Mouse (Mus musculus): ENCODE data around the gene Agpat3. TPM values are rescaled to one million over a fixed set of nuclear protein-coding genes. Genes with fewer than 3 reads are reported as not detected.

Agpat3 gene
- polyA plus RNA-seq, 1 experiment from 2014 or later = 49.7 TPM

DNA sequence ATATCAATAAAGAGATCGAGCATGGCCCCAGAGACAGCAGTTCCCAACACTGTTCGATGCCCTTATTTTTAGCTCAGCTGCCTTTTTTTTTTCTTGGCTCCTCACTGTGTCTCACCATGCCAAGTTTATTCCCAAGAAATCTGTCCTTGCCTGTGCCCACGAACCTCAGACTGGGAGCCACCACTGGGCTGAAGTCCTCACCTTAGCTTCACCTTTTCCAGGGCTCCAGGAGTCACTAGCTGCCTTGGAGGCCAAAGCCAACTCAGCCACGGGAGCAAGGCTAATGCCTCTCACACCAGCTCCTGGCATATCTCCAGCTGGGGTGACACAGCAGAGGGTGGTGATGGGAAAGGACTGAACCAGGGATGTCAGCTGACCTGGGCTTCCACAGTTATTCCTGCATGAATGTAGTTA is 96.6 kb downstream of the Agpat3 start:
- Histone ChIP-seq H3K9me3 (ENCODE audit: control insufficient read depth, low read length) (no peaks in the 10 kb centered on the region), H3K27ac (ENCODE audit: low read depth, low read length) (no peak overlapping the region), H3K4me3 (ENCODE audit: low read depth, low read length) (no peak overlapping the region), H3K36me3 (ENCODE audit: control insufficient read depth, insufficient read depth, low read length) (no peaks in the 10 kb centered on the region), H3K27me3 (ENCODE audit: control insufficient read depth, insufficient read depth, low read length) (no peaks in the 10 kb centered on the region), H3K4me1 (ENCODE audit: control insufficient read depth, insufficient read depth, low read length) (no peaks in the 10 kb centered on the region), H3K4me2 (ENCODE audit: low read depth) (no peak overlapping the region), H3K9ac (ENCODE audit: low read length) (no peak overlapping the region)
- 80% methylated on average over 4 of the region's 4 CpGs for WGBS
- ATAC-seq (ENCODE audit: insufficient read depth, low FRiP score, low TSS enrichment) (no peak), DNase-seq (ENCODE audit: low spot score) (no peak)

DNA sequence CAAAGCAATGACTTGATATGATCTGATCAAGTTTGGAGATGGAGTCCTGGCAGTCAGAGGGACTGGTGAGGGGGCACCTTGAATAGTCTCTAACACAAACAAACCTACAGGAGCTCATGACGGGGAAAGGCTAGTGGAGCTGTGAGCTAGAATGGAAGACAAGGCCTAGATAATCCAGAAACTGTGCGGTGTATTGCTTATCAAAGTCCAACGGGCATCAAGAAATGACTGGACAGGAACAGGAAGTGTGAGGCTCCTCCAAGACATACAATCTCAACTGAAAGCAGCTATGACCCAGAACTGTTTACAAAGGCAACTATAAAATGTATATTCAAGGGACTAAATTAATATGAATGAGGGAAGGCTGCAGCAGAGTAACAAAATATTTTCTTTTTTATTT is 105.1 kb downstream of the Agpat3 start:
- H3K4me3 ChIP-seq (ENCODE audit: low read depth, low read length) = no peak overlapping the region
- DNase-seq (ENCODE audit: low spot score) (no peak), ATAC-seq (ENCODE audit: insufficient read depth, low FRiP score, low TSS enrichment) (no peak)
- no peaks in the 10 kb centered on the region for H3K36me3 ChIP-seq (ENCODE audit: control insufficient read depth, insufficient read depth, low read length)
- peaks cover 9% of the 10 kb centered on the region for H3K4me1 ChIP-seq (ENCODE audit: control insufficient read depth, insufficient read depth, low read length)
- H3K27ac ChIP-seq (ENCODE audit: low read depth, low read length) = no peak overlapping the region
- H3K9me3 ChIP-seq (ENCODE audit: control insufficient read depth, low read length) = no peaks in the 10 kb centered on the region
- no peak overlapping the region for H3K4me2 ChIP-seq (ENCODE audit: low read depth)
- H3K9ac ChIP-seq (ENCODE audit: low read length) = no peak overlapping the region
- WGBS = 87% methylated on average over 3 of the region's 3 CpGs
- H3K27me3 ChIP-seq (ENCODE audit: control insufficient read depth, insufficient read depth, low read length) = no peaks in the 10 kb centered on the region

DNA sequence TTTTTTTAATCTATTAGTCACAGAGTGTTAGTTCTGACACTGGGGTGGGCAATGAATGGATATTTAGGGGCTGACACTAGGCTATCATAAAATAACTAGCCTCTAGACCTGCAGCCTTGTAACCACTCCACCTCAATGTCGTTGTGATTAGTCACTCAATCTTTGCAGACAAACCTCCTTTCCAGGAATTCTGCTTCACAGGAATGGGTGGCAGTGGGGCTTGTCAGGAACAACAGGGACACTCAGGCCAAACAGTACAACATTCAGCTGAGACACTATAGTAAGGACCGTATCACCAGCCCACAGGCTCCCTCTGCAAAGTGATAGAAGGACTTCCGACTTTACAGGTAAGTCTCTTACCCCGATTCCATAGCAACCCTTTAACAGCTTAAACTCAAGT is 105.6 kb downstream of the Agpat3 start:
- Histone ChIP-seq H3K9me3 (ENCODE audit: control insufficient read depth, low read length) (no peaks in the 10 kb centered on the region), H3K4me3 (ENCODE audit: low read depth, low read length) (no peak overlapping the region), H3K4me2 (ENCODE audit: low read depth) (no peak overlapping the region), H3K36me3 (ENCODE audit: control insufficient read depth, insufficient read depth, low read length) (no peaks in the 10 kb centered on the region), H3K27me3 (ENCODE audit: control insufficient read depth, insufficient read depth, low read length) (no peaks in the 10 kb centered on the region), H3K4me1 (ENCODE audit: control insufficient read depth, insufficient read depth, low read length) (peaks cover 9% of the 10 kb centered on the region), H3K27ac (ENCODE audit: low read depth, low read length) (no peak overlapping the region), H3K9ac (ENCODE audit: low read length) (no peak overlapping the region)
- no peak for DNase-seq (ENCODE audit: low spot score)
- no peak for ATAC-seq (ENCODE audit: insufficient read depth, low FRiP score, low TSS enrichment)
- 83% methylated on average over 4 of the region's 4 CpGs for WGBS

DNA sequence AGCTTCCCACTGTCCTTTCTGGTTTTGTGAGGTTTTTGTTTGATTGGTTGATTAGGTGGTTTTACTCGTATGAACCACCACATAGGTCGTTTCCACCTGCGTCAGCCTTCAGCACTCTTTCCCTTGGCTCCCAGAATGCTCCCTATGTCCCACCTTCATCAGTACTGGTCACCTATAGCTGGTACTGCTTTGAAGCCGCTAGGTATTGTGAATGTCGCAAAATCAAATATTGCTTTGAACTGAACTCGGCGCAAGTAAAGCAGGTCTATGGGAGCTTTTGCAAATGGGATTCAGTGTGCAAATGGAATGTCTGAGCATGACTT is 107.1 kb downstream of the Agpat3 start:
- no peaks in the 10 kb centered on the region for H3K27me3 ChIP-seq (ENCODE audit: control insufficient read depth, insufficient read depth, low read length)
- H3K4me3 ChIP-seq (ENCODE audit: low read depth, low read length) = peak overlapping the region; percentile 77
- no peaks in the 10 kb centered on the region for H3K36me3 ChIP-seq (ENCODE audit: control insufficient read depth, insufficient read depth, low read length)
- H3K4me1 ChIP-seq (ENCODE audit: control insufficient read depth, insufficient read depth, low read length) = peaks cover 9% of the 10 kb centered on the region
- DNase-seq (ENCODE audit: low spot score) (no peak), ATAC-seq (ENCODE audit: insufficient read depth, low FRiP score, low TSS enrichment) (peak; percentile 8; the same call in 1 of the 2 replicates)
- WGBS = 25% methylated on average over 7 of the region's 7 CpGs
- no peaks in the 10 kb centered on the region for H3K9me3 ChIP-seq (ENCODE audit: control insufficient read depth, low read length)
- H3K9ac ChIP-seq (ENCODE audit: low read length) = peak overlapping the region; percentile 85
- no peak overlapping the region for H3K27ac ChIP-seq (ENCODE audit: low read depth, low read length)
- H3K4me2 ChIP-seq (ENCODE audit: low read depth) = peak overlapping the region; percentile 91

DNA sequence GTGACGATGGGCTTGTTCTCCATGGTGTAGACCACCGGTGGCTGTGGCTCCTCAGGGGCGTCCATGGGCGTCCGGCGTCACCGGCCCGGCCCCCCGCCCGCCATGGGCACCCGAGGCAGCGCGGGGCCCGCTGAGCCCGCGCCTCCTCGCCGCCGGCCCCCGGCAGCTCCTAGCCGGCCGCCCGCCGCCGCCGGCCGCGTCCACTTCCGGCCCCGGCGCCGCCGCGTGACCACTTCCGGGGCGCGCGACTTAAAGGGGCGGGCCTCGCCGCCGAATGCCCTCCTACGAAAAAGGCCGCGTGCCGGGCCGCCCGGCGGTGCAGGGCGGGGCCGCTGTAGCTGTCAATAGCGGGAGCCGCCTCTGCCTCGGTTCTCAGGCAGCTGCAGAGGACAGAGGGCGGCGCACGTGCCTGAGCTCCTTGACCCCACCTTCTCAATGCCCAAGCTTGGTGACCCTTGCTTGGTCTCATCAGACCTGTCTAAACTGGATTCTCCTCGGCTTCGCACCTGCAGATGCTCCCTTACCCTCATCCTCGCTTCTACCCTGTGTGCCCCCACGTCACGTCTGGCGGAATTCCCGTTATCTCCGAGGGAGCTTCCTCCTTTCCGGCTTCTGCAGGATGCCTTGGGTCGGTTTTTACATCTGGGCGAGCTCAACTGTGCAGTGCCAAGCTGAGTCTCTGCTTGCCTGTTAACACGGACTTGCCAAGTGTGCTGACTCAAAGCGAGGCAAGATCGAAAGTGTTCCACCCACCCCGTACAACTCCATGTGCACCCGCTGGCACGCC is 107.7 kb downstream of the Agpat3 start, which contains the start of gene Trappc10:
Gene Trappc10, minus strand, starts transcription at position 204 of the 787 bp plus-strand sequence.
- Histone ChIP-seq H3K4me1 (ENCODE audit: control insufficient read depth, insufficient read depth, low read length) (peaks cover 9% of the 10 kb centered on the region), H3K9me3 (ENCODE audit: control insufficient read depth, low read length) (no peaks in the 10 kb centered on the region), H3K27ac (ENCODE audit: low read depth, low read length) (no peak within 1 kb of the TSS), H3K36me3 (ENCODE audit: control insufficient read depth, insufficient read depth, low read length) (no peaks in the 10 kb centered on the region), H3K4me2 (ENCODE audit: low read depth) (peak within 1 kb of the TSS; percentile 91), H3K4me3 (ENCODE audit: low read depth, low read length) (peak within 1 kb of the TSS; percentile 77), H3K9ac (ENCODE audit: low read length) (peak within 1 kb of the TSS; percentile 85), H3K27me3 (ENCODE audit: control insufficient read depth, insufficient read depth, low read length) (no peaks in the 10 kb centered on the region)
- WGBS = under 1% methylated on average over 61 of the region's 74 CpGs
- peak; percentile 92 for ATAC-seq (ENCODE audit: insufficient read depth, low FRiP score, low TSS enrichment)
- peak; percentile 90 for DNase-seq (ENCODE audit: low spot score)

DNA sequence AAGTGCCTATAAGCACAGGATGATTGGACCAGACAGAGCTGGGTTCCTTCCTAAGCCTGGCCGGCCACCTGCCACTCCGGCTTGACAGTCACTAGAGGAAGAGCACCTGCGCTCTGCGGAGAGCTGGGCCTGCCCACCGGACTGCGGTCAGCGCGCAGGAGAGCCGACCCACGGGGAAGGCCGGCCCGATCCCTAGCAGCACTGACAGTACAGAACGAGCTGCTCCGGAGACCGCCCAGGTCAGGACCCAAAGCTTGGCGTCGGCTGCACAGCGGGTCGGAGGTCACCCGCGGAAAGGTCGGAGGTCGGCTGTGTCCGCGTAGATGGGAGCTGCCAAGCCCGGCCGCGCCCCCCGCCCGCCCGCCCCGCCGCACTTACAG is 108.2 kb downstream of the Agpat3 start:
- H3K9ac ChIP-seq (ENCODE audit: low read length) = peak overlapping the region; percentile 85
- peak overlapping the region; percentile 77 for H3K4me3 ChIP-seq (ENCODE audit: low read depth, low read length)
- H3K27ac ChIP-seq (ENCODE audit: low read depth, low read length) = no peak overlapping the region
- H3K4me1 ChIP-seq (ENCODE audit: control insufficient read depth, insufficient read depth, low read length) = peaks cover 9% of the 10 kb centered on the region
- no peaks in the 10 kb centered on the region for H3K9me3 ChIP-seq (ENCODE audit: control insufficient read depth, low read length)
- ATAC-seq (ENCODE audit: insufficient read depth, low FRiP score, low TSS enrichment) = peak; percentile 46
- H3K36me3 ChIP-seq (ENCODE audit: control insufficient read depth, insufficient read depth, low read length) = no peaks in the 10 kb centered on the region
- peak; percentile 22 for DNase-seq (ENCODE audit: low spot score)
- no peaks in the 10 kb centered on the region for H3K27me3 ChIP-seq (ENCODE audit: control insufficient read depth, insufficient read depth, low read length)
- 0% methylated on average over 13 of the region's 33 CpGs for WGBS
- H3K4me2 ChIP-seq (ENCODE audit: low read depth) = peak overlapping the region; percentile 91

DNA sequence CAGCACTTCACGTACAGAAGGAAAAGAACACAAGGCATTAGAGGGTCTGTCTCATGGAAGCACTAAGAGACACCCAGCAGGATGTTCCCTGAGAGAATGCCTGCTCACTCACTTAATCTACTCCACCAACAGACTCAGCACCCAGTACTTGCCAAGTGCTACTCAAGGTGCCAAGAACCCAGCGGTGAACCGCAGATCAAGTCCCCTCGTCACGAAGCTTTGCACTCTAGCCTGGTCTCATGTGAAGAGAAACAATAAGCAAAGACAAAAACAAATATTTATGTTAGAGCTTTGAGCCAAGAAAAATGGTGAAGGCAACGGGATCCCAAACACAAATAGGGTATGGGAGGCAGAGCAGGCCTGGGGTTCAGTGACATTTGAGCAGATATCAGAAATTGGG is 113.4 kb downstream of the Agpat3 start:
- Histone ChIP-seq H3K9ac (ENCODE audit: low read length) (no peak overlapping the region), H3K4me1 (ENCODE audit: control insufficient read depth, insufficient read depth, low read length) (peaks cover 5% of the 10 kb centered on the region), H3K27ac (ENCODE audit: low read depth, low read length) (no peak overlapping the region), H3K4me3 (ENCODE audit: low read depth, low read length) (no peak overlapping the region), H3K27me3 (ENCODE audit: control insufficient read depth, insufficient read depth, low read length) (no peaks in the 10 kb centered on the region), H3K36me3 (ENCODE audit: control insufficient read depth, insufficient read depth, low read length) (no peaks in the 10 kb centered on the region), H3K9me3 (ENCODE audit: control insufficient read depth, low read length) (no peaks in the 10 kb centered on the region), H3K4me2 (ENCODE audit: low read depth) (no peak overlapping the region)
- DNase-seq (ENCODE audit: low spot score) (no peak), ATAC-seq (ENCODE audit: insufficient read depth, low FRiP score, low TSS enrichment) (no peak)
- WGBS = 87% methylated on average over 6 of the region's 6 CpGs

DNA sequence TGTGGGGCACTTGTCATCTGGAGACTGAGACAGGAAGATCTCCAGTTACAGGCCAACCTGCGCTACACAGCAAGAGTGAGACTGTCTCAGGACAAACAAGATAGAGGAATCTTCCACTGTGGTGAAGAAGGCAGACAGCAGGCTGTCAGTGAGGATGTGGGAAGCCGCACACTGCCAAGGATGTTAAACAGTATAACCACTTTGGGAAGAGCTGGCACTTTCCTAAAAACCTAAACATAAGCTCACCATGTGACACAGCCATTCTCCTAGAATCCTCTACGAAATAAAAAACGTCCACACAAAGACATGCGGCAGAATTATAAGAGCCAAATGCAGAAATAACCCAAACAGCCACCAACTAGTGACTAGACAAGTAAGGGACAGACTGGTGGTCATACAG is 114.0 kb downstream of the Agpat3 start:
- Histone ChIP-seq H3K9ac (ENCODE audit: low read length) (no peak overlapping the region), H3K4me2 (ENCODE audit: low read depth) (no peak overlapping the region), H3K27ac (ENCODE audit: low read depth, low read length) (no peak overlapping the region), H3K4me3 (ENCODE audit: low read depth, low read length) (no peak overlapping the region), H3K36me3 (ENCODE audit: control insufficient read depth, insufficient read depth, low read length) (no peaks in the 10 kb centered on the region), H3K4me1 (ENCODE audit: control insufficient read depth, insufficient read depth, low read length) (no peaks in the 10 kb centered on the region; the same call in 1 of the 2 replicates), H3K27me3 (ENCODE audit: control insufficient read depth, insufficient read depth, low read length) (no peaks in the 10 kb centered on the region), H3K9me3 (ENCODE audit: control insufficient read depth, low read length) (no peaks in the 10 kb centered on the region)
- WGBS = 97% methylated on average over 5 of the region's 5 CpGs
- DNase-seq (ENCODE audit: low spot score) (no peak), ATAC-seq (ENCODE audit: insufficient read depth, low FRiP score, low TSS enrichment) (no peak)

DNA sequence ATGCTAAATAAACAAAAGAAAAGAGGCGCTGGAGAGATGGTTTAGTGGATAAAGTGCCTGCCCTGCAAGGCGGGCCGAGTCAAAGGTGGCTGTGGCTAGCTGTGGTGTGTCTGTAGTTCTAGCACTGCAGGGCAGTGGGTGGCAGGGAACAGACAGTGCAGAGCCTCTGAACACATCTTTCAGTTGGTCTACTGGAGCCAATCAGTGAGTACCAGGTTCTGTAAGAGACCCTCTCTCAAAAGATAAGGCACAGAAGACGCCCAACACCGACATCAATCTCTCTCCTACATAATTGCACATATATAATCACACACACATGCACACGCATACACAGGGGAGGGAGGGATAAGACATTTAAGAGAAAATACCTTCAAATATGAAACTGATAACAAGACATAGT is 114.5 kb downstream of the Agpat3 start:
- Histone ChIP-seq H3K36me3 (ENCODE audit: control insufficient read depth, insufficient read depth, low read length) (no peaks in the 10 kb centered on the region), H3K9ac (ENCODE audit: low read length) (no peak overlapping the region), H3K4me1 (ENCODE audit: control insufficient read depth, insufficient read depth, low read length) (no peaks in the 10 kb centered on the region), H3K4me3 (ENCODE audit: low read depth, low read length) (no peak overlapping the region), H3K27me3 (ENCODE audit: control insufficient read depth, insufficient read depth, low read length) (no peaks in the 10 kb centered on the region), H3K4me2 (ENCODE audit: low read depth) (no peak overlapping the region), H3K9me3 (ENCODE audit: control insufficient read depth, low read length) (no peaks in the 10 kb centered on the region), H3K27ac (ENCODE audit: low read depth, low read length) (no peak overlapping the region)
- WGBS = 89% methylated on average over 6 of the region's 6 CpGs
- DNase-seq (ENCODE audit: low spot score) (no peak), ATAC-seq (ENCODE audit: insufficient read depth, low FRiP score, low TSS enrichment) (no peak)
